Mouse (Mus musculus) liver, embryonic 14.5 days (tissue): ENCODE data around the gene Gm14190. TPM values are rescaled to one million over a fixed set of nuclear protein-coding genes. Genes with fewer than 3 reads are reported as not detected.
"Not testable (repeated sequence)": the region's sequence is repeated elsewhere in the genome, so short reads cannot be mapped to it uniquely, and the experiment has no call there.

ENCODE experiments used
- ATAC-seq: fragments of 200-750 bp; cut with Nextera tagmentation; 2 replicates; pipeline ENCODE4 v1.8.0; 2017; ENCODE audit warnings: moderate number of reproducible peaks, mild to moderate bottlenecking, moderate library complexity; ENCODE audit not compliant: insufficient read depth
- DNase-seq, 3 experiments: peaks; one replicate each; pipeline ENCODE4 v3.0.0-alpha.2; 2012 to 2013; ENCODE audit warnings: low read depth in 3 of 3, low spot score in 3 of 3
- H3K27ac ChIP-seq: fragments of 300-500 bp; sonication (generic); 2 replicates; pipeline ENCODE4 v1.5.1; 2014; ENCODE audit warnings: moderate library complexity, mild to moderate bottlenecking, control low read depth, inconsistent platforms
- H3K27me3 ChIP-seq: fragments of 300-500 bp; sonication (generic); 2 replicates; pipeline ENCODE4 v1.6.1; 2014; ENCODE audit warnings: mild to moderate bottlenecking, low read length, moderate library complexity; ENCODE audit not compliant: control insufficient read depth, insufficient read depth
- H3K36me3 ChIP-seq: fragments of 300-500 bp; sonication (generic); replicated peaks from 2 replicates; pipeline ENCODE4 v1.6.1; 2014; ENCODE audit warnings: low read depth; ENCODE audit not compliant: control insufficient read depth, insufficient read depth
- H3K4me1 ChIP-seq, 2 experiments: fragments of 200-500 bp in 1 of 2; fragments of 300-500 bp in 1 of 2; sonication (generic) in 1 of 2; replicated peaks; 2 replicates each; pipeline ENCODE4 v1.6.1; 2012 to 2014; ENCODE audit warnings: antibody characterized with exemption in 1 of 2, inconsistent platforms in 1 of 2, low read length in 1 of 2; ENCODE audit not compliant: control insufficient read depth in 2 of 2, insufficient read depth in 2 of 2
- H3K4me2 ChIP-seq: fragments of 300-500 bp; sonication (generic); 2 replicates; pipeline ENCODE4 v1.6.1; 2014; ENCODE audit warnings: low read depth, mild to moderate bottlenecking, control low read depth, moderate library complexity
- H3K4me3 ChIP-seq, 2 experiments: fragments of 200-500 bp in 1 of 2; fragments of 300-500 bp in 1 of 2; sonication (generic) in 1 of 2; 2 replicates each; pipeline ENCODE4 v1.5.1; 2012 to 2014; ENCODE audit warnings: low read depth in 2 of 2, low read length in 2 of 2, mild to moderate bottlenecking in 2 of 2, control low read depth in 1 of 2, inconsistent platforms in 1 of 2, moderate library complexity in 1 of 2; ENCODE audit not compliant: insufficient read depth in 1 of 2
- H3K9ac ChIP-seq: fragments of 300-500 bp; sonication (generic); replicated peaks from 2 replicates; pipeline ENCODE4 v1.6.1; 2014; ENCODE audit warnings: mild to moderate bottlenecking, control low read depth, moderate library complexity
- H3K9me3 ChIP-seq: fragments of 300-500 bp; sonication (generic); 2 replicates; pipeline ENCODE4 v1.6.1; 2016; ENCODE audit warnings: low read length, mixed read lengths; ENCODE audit not compliant: control insufficient read depth
- CTCF ChIP-seq: IDR thresholded peaks from 2 replicates; pipeline ENCODE4 v1.5.1; 2016; ENCODE audit warnings: antibody characterized with exemption, low read depth, control low read depth
- EP300 ChIP-seq: IDR thresholded peaks from 2 replicates; pipeline ENCODE4 v1.6.1; 2016; ENCODE audit warnings: antibody characterized with exemption, low read depth
- WGBS: fragments of 180-500 bp; shearing (Covaris S2); extraction: QIAGEN DNeasy Blood & Tissue Kit; methylation state at CpG from one replicate; pipeline ENCODE4 v1.1.7; 2014; ENCODE audit not compliant: insufficient replicate concordance; 5-methylcytosine and 5-hydroxymethylcytosine counted together
- polyA plus RNA-seq, 2 experiments: library from polyadenylated mRNA; depleted of rRNA in 1 of 2; stranded (reverse) in 1 of 2; unstranded in 1 of 2; fragments of >200 nt; fragmentation: Nextera tagmentation in 1 of 2; extraction: Ambion mirVana in 1 of 2; gene quantifications; 2 replicates each; pipeline versions ENCODE4 v1.2.1 to v1.2.3; 2012 to 2014

The Gm14190 gene
- polyA plus RNA-seq, 2 experiments = not detected

- no peak within 1 kb of the TSS for H3K27ac ChIP-seq
- no peak within 1 kb of the TSS for H3K4me2 ChIP-seq
- DNase-seq (no peak), ATAC-seq (no peak)
- no peaks in the 10 kb centered on the region for H3K36me3 ChIP-seq
- H3K9me3 ChIP-seq = no peaks in the 10 kb centered on the region
- H3K9ac ChIP-seq = no peak within 1 kb of the TSS
- no peaks in the 10 kb centered on the region for H3K27me3 ChIP-seq
- TF ChIP-seq CTCF = no peak
- H3K4me1 ChIP-seq = no peaks in the 10 kb centered on the region
- H3K4me3 ChIP-seq = no peak within 1 kb of the TSS
Observed at GRCm38 (mm10) chr11:99665860-99666259, 24.7 kb downstream of the Gm14190 start, which contains the start of gene Krtap4-6. Gene Krtap4-6 (minus strand): TSS chr11:99665960.

- no peaks in the 10 kb centered on the region for H3K36me3 ChIP-seq
- TF ChIP-seq CTCF = no peak
- no peak for TF ChIP-seq EP300
- H3K4me2 ChIP-seq = no peak overlapping the region
- H3K4me3 ChIP-seq = no peak overlapping the region
- no peak overlapping the region for H3K27ac ChIP-seq
- H3K4me1 ChIP-seq = no peaks in the 10 kb centered on the region
- ATAC-seq (no peak), DNase-seq (no peak)
- H3K9me3 ChIP-seq = no peaks in the 10 kb centered on the region
- no peak overlapping the region for H3K9ac ChIP-seq
- no peaks in the 10 kb centered on the region for H3K27me3 ChIP-seq
- 60% methylated on average over 10 of the region's 10 CpGs for WGBS
Observed at GRCm38 (mm10) chr11:99662802-99663201, 27.7 kb downstream of the Gm14190 start.

DNA sequence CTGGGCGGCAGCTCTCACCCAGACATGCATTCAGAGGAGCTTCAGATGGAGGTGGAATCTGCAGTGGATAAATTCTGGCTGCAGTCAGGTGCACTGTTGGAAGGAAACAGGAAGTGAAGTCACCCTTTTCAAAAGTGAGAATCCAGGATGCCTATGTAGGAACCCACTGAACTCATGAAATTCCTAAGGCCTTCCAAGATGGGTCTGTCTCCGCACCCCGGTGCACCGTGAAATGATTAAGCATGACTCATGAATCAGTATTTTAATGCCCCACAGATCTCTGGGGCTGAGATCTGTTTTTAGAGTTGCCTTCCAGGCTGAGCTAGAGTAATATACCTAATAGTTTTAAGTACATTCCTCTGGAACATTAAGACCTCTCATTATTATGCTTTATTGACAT, 31.3 kb downstream of the Gm14190 start:
- Histone ChIP-seq H3K9ac (no peak overlapping the region), H3K36me3 (no peaks in the 10 kb centered on the region), H3K4me3 (no peak overlapping the region), H3K27ac (no peak overlapping the region), H3K9me3 (no peaks in the 10 kb centered on the region), H3K4me2 (no peak overlapping the region), H3K27me3 (no peaks in the 10 kb centered on the region), H3K4me1 (no peaks in the 10 kb centered on the region)
- TF ChIP-seq CTCF (no peak), EP300 (no peak)
- ATAC-seq (no peak), DNase-seq (no peak)
- 72% methylated on average over 4 of the region's 4 CpGs for WGBS

DNA sequence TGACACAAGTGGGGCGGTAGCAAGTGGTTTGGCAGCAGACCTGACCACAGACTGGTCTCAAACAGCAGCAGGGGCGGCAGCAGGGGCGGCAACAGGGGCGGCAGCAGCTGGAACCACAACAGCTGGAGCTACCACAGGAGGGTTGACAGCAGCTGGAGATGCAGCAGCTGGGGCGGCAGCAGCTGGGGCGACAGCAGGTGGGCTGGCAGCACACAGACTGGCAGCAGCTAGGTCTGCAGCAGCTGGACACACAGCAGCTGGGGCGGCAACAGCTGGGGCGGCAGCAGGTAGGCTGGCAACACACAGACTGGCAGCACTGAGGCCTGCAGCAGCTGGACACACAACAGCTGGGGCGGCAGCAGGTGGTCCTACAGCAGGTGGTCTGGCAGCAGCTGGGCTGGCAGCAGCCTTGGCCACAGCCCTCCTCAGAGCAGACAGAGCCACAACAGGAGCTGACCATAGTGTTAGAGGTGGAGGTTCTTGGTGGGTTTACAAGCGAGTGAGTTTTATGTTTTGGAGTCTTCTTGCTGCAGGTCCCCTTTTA, 32.0 kb downstream of the Gm14190 start, which contains the start of gene Gm11563:
Gm11563 (minus strand) TSS at position 494 of the 544 bp plus-strand sequence.
- H3K4me1 ChIP-seq, H3K9ac ChIP-seq, H3K27me3 ChIP-seq, DNase-seq, ATAC-seq, H3K36me3 ChIP-seq, H3K27ac ChIP-seq, H3K4me3 ChIP-seq, H3K4me2 ChIP-seq, H3K9me3 ChIP-seq: not testable (repeated sequence)
- 46% methylated on average over 10 of the region's 10 CpGs for WGBS

GRCm38 (mm10) chr11:99657051-99657450, 33.5 kb downstream of the Gm14190 start:
- DNase-seq (no peak), ATAC-seq (no peak)
- TF ChIP-seq EP300 (no peak), CTCF (no peak)
- 38% methylated on average over 5 of the region's 5 CpGs for WGBS
- no peaks in the 10 kb centered on the region for H3K36me3 ChIP-seq
- H3K27me3 ChIP-seq = no peaks in the 10 kb centered on the region
- H3K4me1 ChIP-seq = no peaks in the 10 kb centered on the region
- H3K4me3 ChIP-seq = no peak overlapping the region
- no peak overlapping the region for H3K27ac ChIP-seq
- H3K9ac ChIP-seq = no peak overlapping the region
- no peaks in the 10 kb centered on the region for H3K9me3 ChIP-seq
- H3K4me2 ChIP-seq = no peak overlapping the region
